Mouse (Mus musculus) mouse trophoblast stem cell (cell line): Measurements from ENCODE around the gene Figla.

Experiments used
- in situ Hi-C, 2 experiments: fragments of 300-500 bp; cut with MseI, MboI; formaldehyde crosslinking; loops; 2 replicates in 1 of 2; 3 replicates in 1 of 2; pipeline ENCODE4 v1.15.1; 2025

Gene Figla

DNA sequence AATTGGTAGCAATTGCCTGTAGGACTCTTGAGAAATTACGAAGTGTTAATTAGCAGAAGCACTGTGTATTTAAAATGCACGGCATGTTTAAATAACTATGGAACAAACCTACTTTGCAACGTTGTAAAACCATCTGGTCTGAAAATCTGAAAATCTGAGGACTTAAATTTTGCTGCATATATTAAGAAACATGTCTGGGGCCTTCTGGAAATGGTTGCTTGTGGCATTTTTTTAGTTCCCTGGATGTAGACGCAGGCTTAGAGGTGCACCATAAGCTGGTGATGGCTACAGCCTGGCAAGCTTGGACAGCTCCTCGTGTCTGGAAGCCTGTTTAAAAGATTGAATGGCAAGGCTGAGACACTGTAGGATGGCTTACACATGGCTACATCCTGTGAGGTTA is 53.0 kb downstream of the Figla start:
- in situ Hi-C loops, result no loop called here

DNA sequence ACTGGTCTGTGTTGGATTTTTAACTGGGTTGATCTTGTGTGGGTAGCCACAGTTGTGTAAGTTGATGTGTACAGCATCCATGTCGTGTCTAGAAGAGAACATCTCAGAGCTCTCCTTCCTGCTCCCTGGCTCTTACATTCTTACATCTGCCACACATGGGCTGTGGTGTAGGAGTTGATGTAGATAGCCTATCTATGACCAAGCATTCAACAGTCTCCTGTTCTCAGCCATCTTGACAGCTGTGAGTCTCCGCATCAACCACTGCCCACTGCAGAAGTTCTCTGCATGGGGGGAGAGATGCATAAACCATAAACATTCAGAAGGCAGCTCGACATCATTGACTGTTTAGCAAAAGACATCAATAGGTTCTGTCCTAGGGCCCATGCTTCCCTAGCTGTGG is 53.9 kb downstream of the Figla start:
- in situ Hi-C loops, result no loop called here

DNA sequence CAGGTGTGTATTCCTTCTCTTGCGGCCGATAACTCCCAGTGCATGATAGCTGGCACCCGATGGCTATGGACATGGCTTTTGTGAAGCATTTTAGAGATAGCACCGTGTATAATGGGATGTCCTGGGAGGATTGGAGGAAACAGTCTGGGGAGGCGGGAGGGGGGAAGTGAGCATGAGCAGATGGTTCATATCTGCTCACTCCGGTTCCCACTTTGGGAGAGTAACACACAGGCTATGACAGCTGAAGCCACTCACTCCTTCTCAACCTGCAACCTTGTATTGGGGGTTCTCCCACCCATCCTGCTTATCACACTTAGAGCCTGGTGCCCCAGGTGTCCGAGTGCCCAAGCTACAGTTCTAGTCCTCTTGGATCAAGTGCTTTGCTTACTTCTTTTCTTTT is 54.3 kb downstream of the Figla start:
- in situ Hi-C loops, result no loop called here
